Mouse (Mus musculus) Patski (cell line): ENCODE measurements around the gene Arhgef3. TPM values are rescaled to one million over a fixed set of nuclear protein-coding genes. Genes with fewer than 3 reads are reported as not detected.

ENCODE experiments used
- ATAC-seq: fragments of 100-300 bp; one replicate; pipeline ENCODE4 v1.8.0; 2021
- CTCF ChIA-PET: fragments of 350-600 bp; sonication (Branson Sonifier 250); formaldehyde crosslinking; loops from one replicate; lab custom pipeline; 2022; ENCODE audit warnings: inconsistent platforms; lab: Charles Lee
- POLR2A ChIA-PET: fragments of 350-600 bp; sonication (Branson Sonifier 250); formaldehyde crosslinking; loops from one replicate; lab custom pipeline; 2022; ENCODE audit warnings: antibody characterized with exemption, inconsistent platforms; lab: Charles Lee
- DNase-seq: peaks from one replicate; pipeline ENCODE4 v3.0.0-alpha.2; 2011; ENCODE audit warnings: low read depth, low spot score
- H3K27me3 ChIP-seq: fragments of 371-371 bp; one replicate; pipeline ENCODE4 v1.5.1; 2021
- CTCF ChIP-seq: fragments of 100-300 bp; IDR thresholded peaks from one replicate; pipeline ENCODE4 v1.5.1; 2021
- in situ Hi-C: fragments of 300-500 bp; cut with MboI; formaldehyde crosslinking; loops from 3 replicates; pipeline ENCODE4 v1.11.1; 2018; ENCODE audit warnings: low pct_unique_long_range_greater_than_20kb, mixed read lengths
- polyA plus RNA-seq: library from polyadenylated mRNA; unstranded; gene quantifications from one replicate; pipeline ENCODE4 v1.2.3, GENCODE M21; 2021

Gene Arhgef3
- polyA plus RNA-seq, 1 experiment from 2014 or later, result 3.4 TPM

DNA sequence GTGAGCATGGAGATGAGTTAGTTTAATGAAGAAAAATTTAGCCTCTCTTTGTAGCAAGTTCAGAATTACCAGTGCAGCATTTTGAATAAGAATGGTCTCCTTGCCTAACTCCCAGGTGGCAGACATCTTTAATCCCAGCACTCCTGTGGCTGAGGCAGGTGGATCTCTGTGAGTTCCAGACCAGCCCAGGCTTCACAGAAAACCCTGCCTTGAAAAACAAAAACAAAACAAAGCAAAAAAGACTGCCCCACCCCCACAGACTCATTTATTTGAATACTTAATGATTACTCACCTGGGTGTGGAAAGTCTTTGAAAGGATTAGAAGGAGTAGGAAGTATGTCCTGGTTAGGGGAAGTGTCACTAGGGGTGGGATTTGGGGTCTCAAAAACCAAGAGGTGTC, 158.5 kb downstream of the Arhgef3 start:
- POLR2A ChIA-PET, result no interaction called here
- ATAC-seq (no peak), DNase-seq (no peak)
- TF ChIP-seq CTCF, result no peak
- CTCF ChIA-PET, result no interaction called here
- in situ Hi-C loops, result no loop called here
- peaks cover 3% of the 10 kb centered on the region for H3K27me3 ChIP-seq

DNA sequence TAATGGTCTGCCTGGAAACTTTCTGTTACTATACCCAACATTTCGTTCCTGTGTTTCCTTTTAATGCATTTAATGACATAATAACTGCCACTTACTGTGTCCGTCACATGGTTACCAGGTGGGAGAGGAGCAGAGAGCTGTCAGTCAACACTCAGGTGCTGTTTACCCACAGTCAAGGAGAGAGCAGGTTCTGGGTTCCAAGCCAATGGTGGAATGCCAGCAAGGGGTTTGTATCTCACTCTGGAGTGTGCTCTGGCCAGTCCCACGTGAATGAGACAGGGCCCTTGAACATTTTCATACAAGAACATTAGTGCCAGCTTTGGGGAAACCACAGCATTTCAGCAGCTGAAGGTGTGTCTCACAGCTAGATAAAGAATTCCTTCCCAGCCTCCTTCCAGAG, 162.6 kb downstream of the Arhgef3 start:
- ChIA-PET POLR2A (no interaction called here), CTCF (interaction anchor here (1.2 kb wide), 1 partner anchor 36 kb away, joined by 3 read pairs; no protein-coding TSS in a partner anchor)
- in situ Hi-C loops, result no loop called here
- no peak for ATAC-seq
- no peak for TF ChIP-seq CTCF
- H3K27me3 ChIP-seq, result peaks cover 3% of the 10 kb centered on the region
- DNase-seq, result no peak

DNA sequence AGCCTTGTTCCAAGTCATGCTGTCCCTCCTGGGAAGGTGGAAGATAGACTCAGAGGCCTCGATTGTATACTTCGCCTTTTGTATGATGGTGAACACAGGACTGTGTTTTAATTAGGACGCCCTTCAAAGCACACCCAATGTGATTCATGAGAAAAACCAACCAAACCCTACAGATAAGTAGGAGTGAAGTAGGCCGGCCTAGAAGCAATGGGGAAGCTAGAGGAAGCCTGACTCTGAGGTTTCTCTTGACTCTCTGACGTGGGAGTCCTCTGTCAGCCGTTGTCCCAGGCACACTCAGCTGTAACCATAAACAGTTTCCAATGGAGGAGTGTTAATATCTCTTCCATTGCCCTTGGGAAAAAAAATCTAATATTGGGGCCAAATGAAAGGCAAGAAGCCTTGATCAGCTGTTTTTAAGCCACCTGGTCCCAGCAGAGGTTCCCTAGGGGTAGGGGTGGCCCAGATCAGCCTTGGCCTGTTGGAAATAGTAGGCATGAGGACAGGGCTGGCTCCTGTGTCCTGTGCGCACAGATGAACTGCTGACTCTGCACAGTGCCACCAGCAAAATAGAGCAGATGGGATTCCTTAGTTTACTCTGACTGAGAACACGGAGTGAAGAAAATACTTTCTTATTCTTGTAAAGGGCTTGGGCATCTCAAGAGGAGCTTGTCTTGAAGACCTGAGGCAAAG, 165.6 kb downstream of the Arhgef3 start:
- CTCF ChIA-PET, result interaction anchor here (0.9 kb wide), 1 partner anchor 30 kb away, joined by 3 read pairs; no protein-coding TSS in a partner anchor
- peaks cover under 1% of the 10 kb centered on the region for H3K27me3 ChIP-seq
- ATAC-seq (no peak), DNase-seq (no peak)
- in situ Hi-C loops, result no loop called here
- POLR2A ChIA-PET, result no interaction called here
- TF ChIP-seq CTCF, result no peak

DNA sequence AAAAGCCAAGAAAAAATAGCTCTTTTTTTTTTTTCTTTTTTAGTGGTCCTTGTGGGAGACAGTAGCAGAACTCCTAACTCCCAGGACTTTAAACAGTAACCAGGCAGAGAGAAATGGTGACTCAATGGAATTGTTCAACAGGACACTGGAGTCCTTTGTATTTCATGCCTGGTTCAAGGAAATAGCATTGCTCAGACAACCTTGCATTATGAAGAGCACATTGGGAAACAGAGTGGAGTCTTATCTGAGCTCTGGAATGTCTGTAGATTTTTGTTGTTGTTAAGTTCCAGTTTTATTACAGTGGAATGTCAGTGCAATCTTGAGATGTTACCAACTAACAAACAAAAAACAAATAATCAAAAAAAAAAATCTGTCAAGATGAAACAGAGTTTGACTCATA, 169.3 kb downstream of the Arhgef3 start:
- in situ Hi-C loops, result no loop called here
- DNase-seq, result no peak
- no peaks in the 10 kb centered on the region for H3K27me3 ChIP-seq
- TF ChIP-seq CTCF, result no peak
- CTCF ChIA-PET, result interaction anchor here (1.6 kb wide), 1 partner anchor 174 kb away, joined by 3 read pairs; no protein-coding TSS in a partner anchor
- ATAC-seq, result no peak
- POLR2A ChIA-PET, result no interaction called here

DNA sequence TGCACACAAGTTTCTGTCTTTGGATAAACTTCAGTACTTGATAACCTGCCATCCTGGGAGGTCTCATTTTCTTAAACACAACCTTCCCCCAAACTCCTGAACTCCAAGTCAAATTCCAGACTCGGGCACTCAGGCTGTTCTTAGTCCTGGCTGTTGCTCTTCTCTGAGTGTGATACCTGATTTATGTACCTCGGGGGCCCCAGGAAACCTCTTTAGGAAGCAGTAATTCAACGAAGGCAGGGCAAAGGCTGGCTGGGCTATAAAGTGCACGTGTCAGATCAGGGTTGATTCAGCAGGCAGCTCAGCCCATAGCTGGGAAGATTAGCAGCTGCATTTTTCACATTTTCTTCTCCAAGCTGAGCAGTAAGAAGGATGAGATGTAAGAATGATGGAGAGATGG, 171.5 kb downstream of the Arhgef3 start:
- TF ChIP-seq CTCF, result no peak
- ChIA-PET POLR2A (no interaction called here), CTCF (interaction anchor here (1.1 kb wide), 1 partner anchor 8 kb away, joined by 3 read pairs; no protein-coding TSS in a partner anchor)
- no peaks in the 10 kb centered on the region for H3K27me3 ChIP-seq
- no peak for ATAC-seq
- in situ Hi-C loops, result no loop called here
- no peak for DNase-seq

DNA sequence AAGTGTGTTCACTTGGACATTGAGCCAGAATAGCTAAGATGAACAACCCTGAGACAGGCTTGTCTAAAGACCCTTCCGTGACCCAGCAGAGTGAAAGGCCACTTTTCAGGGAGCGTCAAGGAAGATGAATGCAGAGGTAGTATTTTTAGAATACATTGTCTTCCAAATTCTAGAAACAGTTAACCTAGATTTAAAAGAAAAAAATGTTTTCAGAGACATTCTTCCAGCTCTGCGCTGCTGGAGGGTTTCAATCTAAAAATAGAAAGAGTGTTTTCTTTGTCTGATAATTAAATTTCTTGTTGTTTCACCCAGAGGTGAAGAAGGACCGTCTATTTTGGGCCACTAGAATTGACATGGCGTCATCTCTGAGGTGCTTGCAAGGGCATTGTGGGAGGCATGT, 174.4 kb downstream of the Arhgef3 start:
- ATAC-seq, result no peak
- ChIA-PET CTCF (interaction anchor here (1.4 kb wide), 1 partner anchor 23 kb away, joined by 3 read pairs; no protein-coding TSS in a partner anchor), POLR2A (no interaction called here)
- DNase-seq, result no peak
- no peak for TF ChIP-seq CTCF
- no peaks in the 10 kb centered on the region for H3K27me3 ChIP-seq
- in situ Hi-C loops, result no loop called here

DNA sequence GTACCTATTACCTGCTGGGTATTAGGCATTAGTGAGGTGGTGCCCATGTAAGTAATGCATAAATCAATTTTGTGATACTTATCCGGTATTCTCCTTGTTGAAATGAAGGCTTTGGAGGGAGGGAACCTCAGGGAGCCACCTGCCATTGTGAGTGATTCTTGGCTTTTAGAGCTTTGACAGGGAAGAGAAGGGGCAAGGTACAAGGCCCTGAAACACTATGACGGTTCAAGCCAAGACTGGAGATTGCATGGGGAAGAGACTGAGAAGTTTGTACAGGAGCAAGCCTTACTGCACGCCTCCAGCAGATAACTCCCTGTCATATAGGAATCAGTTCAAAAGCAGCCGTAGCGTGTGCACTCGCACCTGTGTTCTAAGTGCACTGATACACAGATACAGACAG, 177.4 kb downstream of the Arhgef3 start:
- no peak for DNase-seq
- ChIA-PET POLR2A (no interaction called here), CTCF (no interaction called here)
- ATAC-seq, result no peak
- no peaks in the 10 kb centered on the region for H3K27me3 ChIP-seq
- in situ Hi-C loops, result no loop called here
- TF ChIP-seq CTCF, result no peak

DNA sequence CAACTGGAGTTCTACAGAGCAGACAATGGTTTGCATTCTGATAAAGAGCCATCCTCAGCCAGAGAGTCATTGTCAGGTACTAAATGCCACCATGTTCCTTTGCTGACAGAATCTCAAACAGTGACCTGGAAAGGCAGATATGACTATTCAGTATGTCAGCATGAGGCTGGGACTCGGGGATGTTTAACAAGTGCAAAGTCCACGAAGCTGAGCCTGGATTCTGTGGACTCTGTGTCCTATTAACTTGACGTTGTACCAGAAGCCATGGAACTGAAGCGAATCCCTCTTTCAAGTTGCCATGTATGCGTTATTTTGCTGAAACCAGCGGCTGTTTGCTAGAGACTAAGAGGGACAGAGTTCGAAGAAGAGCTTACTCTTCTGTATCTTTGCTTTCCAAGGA, 181.1 kb downstream of the Arhgef3 start:
- no peaks in the 10 kb centered on the region for H3K27me3 ChIP-seq
- in situ Hi-C loops, result no loop called here
- ChIA-PET POLR2A (no interaction called here), CTCF (no interaction called here)
- TF ChIP-seq CTCF, result no peak
- no peak for DNase-seq
- ATAC-seq, result no peak

DNA sequence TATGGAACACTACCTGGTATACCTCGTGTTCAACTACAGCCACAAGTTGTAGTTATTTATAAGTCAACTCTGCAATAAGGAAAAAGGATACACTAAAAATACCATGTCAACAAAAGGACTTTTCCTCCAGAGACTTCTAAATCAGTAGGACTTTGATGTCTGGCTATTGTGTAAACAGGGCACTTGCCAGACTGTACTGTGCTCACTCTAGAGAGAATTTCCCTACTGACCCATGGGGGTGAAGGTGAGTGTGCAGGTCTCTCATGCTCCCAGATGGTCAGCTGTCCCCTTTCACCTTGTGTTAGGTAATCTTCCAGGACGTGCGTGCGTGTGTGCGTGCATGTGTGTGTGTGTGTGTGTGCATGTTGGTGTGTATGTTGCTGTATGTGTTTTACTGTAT, 182.3 kb downstream of the Arhgef3 start:
- no peaks in the 10 kb centered on the region for H3K27me3 ChIP-seq
- POLR2A ChIA-PET, result no interaction called here
- CTCF ChIA-PET, result no interaction called here
- TF ChIP-seq CTCF, result no peak
- no peak for DNase-seq
- in situ Hi-C loops, result no loop called here
- ATAC-seq, result no peak

DNA sequence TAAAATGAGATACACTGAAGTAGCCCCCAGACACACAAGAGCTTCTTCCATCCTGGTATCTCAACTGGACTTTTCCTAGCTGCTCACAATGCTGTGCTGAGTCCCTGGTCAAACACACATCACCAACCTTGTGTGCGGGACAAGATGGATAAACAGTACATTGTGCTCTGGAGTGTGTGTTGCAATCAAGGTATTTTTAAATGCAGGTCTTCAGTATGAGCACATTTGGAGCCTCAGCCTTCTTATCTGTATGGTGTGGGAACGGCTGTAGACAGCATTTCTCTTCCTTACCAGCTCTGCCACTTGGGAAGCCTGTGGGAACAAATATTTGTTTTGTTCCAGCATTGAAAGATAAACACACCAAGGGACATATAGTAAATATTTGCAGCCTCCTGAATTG, 184.2 kb downstream of the Arhgef3 start:
- POLR2A ChIA-PET, result no interaction called here
- no peaks in the 10 kb centered on the region for H3K27me3 ChIP-seq
- DNase-seq (no peak), ATAC-seq (no peak)
- no peak for TF ChIP-seq CTCF
- CTCF ChIA-PET, result interaction anchor here (0.9 to 2.1 kb wide), 2 partner anchors 14 to 19 kb away, joined by 3 to 5 read pairs; no protein-coding TSS in a partner anchor
- in situ Hi-C loops, result no loop called here

DNA sequence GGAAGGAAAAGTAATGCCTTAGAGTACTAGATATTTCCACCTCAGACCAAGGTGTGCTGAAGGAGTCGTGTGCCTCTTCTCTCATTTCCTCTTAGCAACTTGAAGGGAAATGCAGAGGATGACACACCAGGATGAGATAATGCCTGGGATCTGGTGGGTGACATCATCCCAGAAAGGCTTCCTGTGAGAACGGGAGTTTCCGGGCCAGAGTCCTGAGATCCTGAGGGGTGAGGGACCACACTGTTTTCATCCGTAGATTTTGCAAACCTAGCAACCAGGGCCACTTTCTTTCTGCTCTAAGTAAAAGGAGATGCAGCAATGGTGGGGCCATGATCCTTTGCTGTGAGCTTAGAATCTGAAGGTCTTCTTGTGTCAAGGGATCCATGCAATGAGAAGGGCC, 185.0 kb downstream of the Arhgef3 start:
- no peak for TF ChIP-seq CTCF
- no peak for DNase-seq
- no peak for ATAC-seq
- in situ Hi-C loops, result no loop called here
- POLR2A ChIA-PET, result no interaction called here
- H3K27me3 ChIP-seq, result no peaks in the 10 kb centered on the region
- CTCF ChIA-PET, result interaction anchor here (1.2 to 2.1 kb wide), 2 partner anchors 15 to 21 kb away, joined by 3 to 5 read pairs; no protein-coding TSS in a partner anchor
